Mouse (Mus musculus) adrenal gland (tissue): ENCODE results near the gene A930033H14Rik.

Experiments used
- intact Hi-C: fragments of 180-260 bp; cut with DNase I; formaldehyde crosslinking; loops from one replicate; pipeline ENCODE4 v1.15.1; 2025
- long read RNA-seq, 2 experiments: library from polyadenylated mRNA; unstranded; transcript quantifications; one replicate each; pipeline ENCODE4 v2.0.0; 2020; ENCODE audit warnings: borderline replicate concordance in 1 of 2; ENCODE audit not compliant: insufficient replicate concordance in 1 of 2

Gene A930033H14Rik
- long read RNA-seq, experiment 1, partial matches to known transcripts: 0 of 1 reads
- long read RNA-seq, experiment 1, other reads (novel, unspliced or antisense): 1 of 1 reads
- long read RNA-seq, experiment 2: 0 reads

GRCm38 (mm10) chr10:69212542-69213440 lies at the start of gene A930033H14Rik:
Gene A930033H14Rik (minus strand): TSS chr10:69213098.
- intact Hi-C loops: loop anchor here (5.0 kb wide), 1 partner anchor 35 kb away; no protein-coding TSS in a partner anchor

DNA sequence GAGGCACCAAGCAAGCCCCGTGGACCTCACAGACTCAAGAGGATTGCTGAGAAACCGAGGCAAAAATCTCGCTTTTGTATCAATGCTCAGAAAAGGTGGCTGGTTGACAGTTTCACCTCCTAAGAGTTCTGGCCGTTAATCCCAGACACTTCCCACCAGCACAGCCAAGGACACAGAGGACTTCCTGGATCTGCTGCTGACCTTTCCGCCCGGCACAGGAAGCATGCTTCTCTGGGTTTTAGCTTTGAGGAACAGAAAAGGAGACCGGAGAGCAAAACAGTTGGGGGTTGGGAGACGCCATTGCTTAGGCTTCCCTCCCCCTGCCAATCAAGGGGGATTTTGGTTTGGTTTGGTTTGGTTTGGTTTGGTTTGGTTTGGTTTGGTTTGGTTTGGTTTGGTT lies 47.0 kb upstream of the A930033H14Rik start:
- intact Hi-C loops: loop anchor here (5.0 kb wide), 1 partner anchor 43 kb away; no protein-coding TSS in a partner anchor

DNA sequence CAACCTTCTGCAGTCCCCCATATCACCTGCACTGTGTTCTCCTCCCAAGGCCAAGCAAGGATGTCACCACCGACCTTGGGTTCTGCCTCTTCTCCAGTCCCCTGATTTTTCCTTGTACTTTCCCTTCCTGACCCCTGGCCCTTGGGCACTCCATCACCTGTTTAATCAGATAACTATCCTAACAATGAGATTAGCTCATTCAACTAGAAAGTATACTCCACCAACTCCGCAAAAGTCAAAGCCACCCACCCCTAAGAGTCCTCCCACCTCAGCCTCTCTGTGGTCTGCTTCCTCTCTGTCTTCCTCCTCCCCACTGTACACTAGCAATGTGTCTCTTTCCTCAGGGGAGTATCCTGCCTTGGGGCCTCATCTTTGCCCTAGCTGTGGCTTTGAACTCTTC lies 46.3 kb upstream of the A930033H14Rik start:
- intact Hi-C loops: no loop called here

- intact Hi-C loops: no loop called here
Measured at GRCm38 (mm10) chr10:69258588-69258987, 45.7 kb upstream of the A930033H14Rik start.

- intact Hi-C loops: no loop called here
Measured at GRCm38 (mm10) chr10:69257592-69258133, 44.8 kb upstream of the A930033H14Rik start.

- intact Hi-C loops: no loop called here
Measured at GRCm38 (mm10) chr10:69255594-69255993, 42.7 kb upstream of the A930033H14Rik start.

- intact Hi-C loops: no loop called here
Measured at GRCm38 (mm10) chr10:69254390-69254847, 41.5 kb upstream of the A930033H14Rik start.

DNA sequence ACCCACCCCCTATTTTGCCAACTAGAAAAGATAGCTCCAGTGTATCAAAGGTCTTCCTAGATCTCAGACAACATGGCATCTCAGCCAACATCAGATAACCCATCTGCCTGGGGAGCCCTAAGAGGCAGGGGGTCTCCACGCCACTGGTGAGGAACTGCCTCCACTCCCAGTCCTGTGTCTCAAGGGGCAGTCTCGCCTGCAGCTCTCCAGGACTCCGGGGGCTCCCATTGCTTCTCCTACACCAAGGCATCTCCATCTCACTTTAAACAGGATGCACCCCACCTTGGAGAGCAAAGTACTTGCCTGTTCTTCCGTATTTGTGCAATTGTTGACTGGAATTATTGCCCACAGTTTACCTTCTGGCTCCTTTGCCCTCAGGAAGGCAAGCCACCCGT lies 40.8 kb upstream of the A930033H14Rik start:
- intact Hi-C loops: no loop called here

- intact Hi-C loops: no loop called here
Measured at GRCm38 (mm10) chr10:69253075-69253685, 40.3 kb upstream of the A930033H14Rik start.

GRCm38 (mm10) chr10:69252112-69253074 lies 39.5 kb upstream of the A930033H14Rik start:
- intact Hi-C loops: no loop called here

GRCm38 (mm10) chr10:69251254-69251653 lies 38.4 kb upstream of the A930033H14Rik start:
- intact Hi-C loops: no loop called here

- intact Hi-C loops: loop anchor here (5.0 kb wide), 1 partner anchor 36 kb away; the partner anchor contains the start of gene A930033H14Rik
Measured at GRCm38 (mm10) chr10:69248261-69249160, 35.6 kb upstream of the A930033H14Rik start.

DNA sequence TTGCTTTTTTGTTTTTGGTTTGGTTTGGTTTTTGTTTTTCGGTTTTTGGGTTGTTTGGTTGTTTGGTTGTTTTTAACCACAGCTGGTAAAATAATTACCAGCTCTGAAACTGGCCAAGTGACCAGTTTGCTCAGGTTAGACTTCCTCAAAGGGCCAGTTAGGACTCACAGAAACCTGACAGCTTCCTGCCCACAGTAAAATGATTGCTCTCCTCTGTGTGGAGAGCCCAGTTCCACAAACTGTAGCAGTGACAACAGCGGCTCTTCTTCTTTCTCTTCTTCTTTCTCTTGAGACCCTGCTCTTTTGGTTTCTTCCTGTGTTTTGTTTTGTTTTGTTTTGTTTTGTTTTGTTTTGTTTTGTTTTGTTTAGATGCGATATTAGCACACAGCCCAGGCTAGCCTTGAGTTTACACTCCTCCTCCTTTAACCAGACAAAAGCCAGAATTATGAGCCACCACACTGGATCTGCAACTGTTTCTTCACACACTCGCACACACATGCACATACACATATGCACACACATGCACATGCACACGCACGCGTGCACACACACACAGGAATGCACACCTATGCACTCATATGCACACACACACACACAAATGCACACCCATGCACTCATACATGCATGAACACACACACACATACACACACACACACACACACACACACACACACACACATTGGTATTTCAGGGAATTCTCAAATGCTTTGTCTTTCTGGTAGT lies 34.6 kb upstream of the A930033H14Rik start:
- intact Hi-C loops: loop anchor here (5.0 kb wide), 1 partner anchor 35 kb away; the partner anchor contains the start of gene A930033H14Rik

GRCm38 (mm10) chr10:69246762-69247161 lies 33.9 kb upstream of the A930033H14Rik start:
- intact Hi-C loops: loop anchor here (5.0 kb wide), 1 partner anchor 34 kb away; the partner anchor contains the start of gene A930033H14Rik

GRCm38 (mm10) chr10:69245906-69246668 lies 33.2 kb upstream of the A930033H14Rik start:
- intact Hi-C loops: loop anchor here (5.0 kb wide), 1 partner anchor 34 kb away; the partner anchor contains the start of gene A930033H14Rik

DNA sequence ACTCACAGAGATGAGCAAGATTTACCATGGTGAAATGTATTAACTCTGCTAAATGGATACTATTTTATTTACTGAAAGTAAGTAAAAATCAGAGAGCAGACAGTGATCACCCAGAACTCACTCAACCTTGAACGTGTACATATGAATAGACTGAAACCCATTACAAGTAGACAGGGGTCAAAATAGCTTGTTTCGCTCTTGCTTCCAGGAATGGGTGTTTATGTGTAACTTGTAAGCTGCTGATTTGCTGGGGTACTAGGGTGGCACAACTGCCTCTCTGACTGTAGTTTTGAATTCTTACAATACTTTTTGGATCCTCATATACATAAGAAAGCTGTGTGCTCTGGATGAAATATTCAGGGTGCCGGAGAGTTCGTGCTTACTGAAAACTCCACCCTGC lies 32.3 kb upstream of the A930033H14Rik start:
- intact Hi-C loops: loop anchor here (5.0 kb wide), 1 partner anchor 33 kb away; the partner anchor contains the start of gene A930033H14Rik

DNA sequence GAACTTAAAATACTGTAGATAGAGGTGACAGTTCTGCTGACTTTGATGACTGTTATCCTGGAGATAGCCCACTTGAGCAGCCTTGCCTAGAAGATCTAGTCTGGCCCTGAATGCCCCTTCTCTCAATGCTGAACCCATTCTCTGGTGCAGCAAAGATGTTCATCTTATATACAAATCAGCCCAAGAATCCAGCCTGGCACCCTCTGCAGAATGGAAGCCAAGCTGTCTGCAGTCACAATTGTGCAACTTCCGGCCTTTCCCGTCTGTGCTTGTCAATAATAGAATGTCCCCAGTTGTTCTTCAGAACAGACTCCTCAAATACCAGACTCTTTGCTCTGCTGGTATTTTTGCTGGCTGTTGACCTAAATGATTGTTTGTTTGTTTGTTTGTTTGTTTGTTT lies 27.6 kb upstream of the A930033H14Rik start:
- intact Hi-C loops: no loop called here

GRCm38 (mm10) chr10:69238311-69238710 lies 25.4 kb upstream of the A930033H14Rik start:
- intact Hi-C loops: no loop called here
